Mouse (Mus musculus): ENCODE data around the gene Tmsb15b1. TPM values are rescaled to one million over a fixed set of nuclear protein-coding genes. Genes with fewer than 3 reads are reported as not detected.
"Not testable (repeated sequence)": the region's sequence is repeated elsewhere in the genome, so short reads cannot be mapped to it uniquely, and the experiment has no call there.

The Tmsb15b1 gene
- polyA plus RNA-seq, 1 experiment from 2014 or later: 30.8 TPM

DNA sequence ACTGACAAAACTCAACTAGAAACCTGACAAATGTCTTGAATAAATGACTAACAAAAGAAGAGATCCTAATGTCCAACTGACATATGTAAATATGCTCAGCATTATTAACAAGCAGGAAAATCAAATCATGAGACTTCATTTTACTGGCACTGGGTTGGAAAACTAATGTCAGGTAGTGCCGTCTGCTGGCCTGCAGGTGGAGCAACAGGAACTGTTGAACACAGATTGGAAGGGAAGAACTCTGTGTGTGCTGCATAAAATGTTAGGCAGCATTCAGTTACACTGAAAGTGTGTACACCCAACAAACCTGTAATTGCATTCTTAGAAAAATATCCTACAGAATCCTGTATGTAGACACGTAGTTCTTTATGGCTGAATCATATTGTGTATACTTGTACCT lies 17.0 kb downstream of the Tmsb15b1 start:
- no peaks in the 10 kb centered on the region for H3K4me1 ChIP-seq
- no peaks in the 10 kb centered on the region for H3K27me3 ChIP-seq (replicated peaks)
- WGBS: 33% methylated on average over 2 of the region's 2 CpGs
- no peak overlapping the region for H3K27ac ChIP-seq
- no peak overlapping the region for H3K4me2 ChIP-seq
- H3K9me3 ChIP-seq: no peaks in the 10 kb centered on the region
- H3K36me3 ChIP-seq (replicated peaks): no peaks in the 10 kb centered on the region
- H3K4me3 ChIP-seq: no peak overlapping the region
- H3K9ac ChIP-seq: no peak overlapping the region
- no peak for ATAC-seq (replicated peaks)

- WGBS: 52% methylated on average over 5 of the region's 5 CpGs
Measured at GRCm38 (mm10) chrX:136958300-136958699, 18.4 kb downstream of the Tmsb15b1 start.

GRCm38 (mm10) chrX:136957583-136958279 lies 18.9 kb downstream of the Tmsb15b1 start:
- Histone ChIP-seq H3K4me3 (peak overlapping the region; percentile 45), H3K4me2 (peak overlapping the region; percentile 51), H3K9ac (peak overlapping the region; percentile 38), H3K27ac (0 out of 2 replicates have a peak overlapping the region, but pooled peaks have one; percentile 38)
- WGBS: 26% methylated on average over 13 of the region's 13 CpGs
- H3K36me3 ChIP-seq (replicated peaks); H3K4me1 ChIP-seq; H3K9me3 ChIP-seq; H3K27me3 ChIP-seq (replicated peaks): not testable (repeated sequence)
- ATAC-seq (replicated peaks): peak; percentile 100

More at GRCm38 (mm10) chrX:136958300-136958699, 18.4 kb downstream of the Tmsb15b1 start:
- H3K4me3 ChIP-seq: peak overlapping the region; percentile 45
- peak; percentile 18 for ATAC-seq (replicated peaks)
- not testable (repeated sequence) for H3K9ac ChIP-seq; H3K9me3 ChIP-seq; H3K36me3 ChIP-seq (replicated peaks); H3K27me3 ChIP-seq (replicated peaks); H3K4me1 ChIP-seq
- H3K4me2 ChIP-seq: peak overlapping the region; percentile 51
- 0 out of 2 replicates have a peak overlapping the region, but pooled peaks have one; percentile 38 for H3K27ac ChIP-seq

DNA sequence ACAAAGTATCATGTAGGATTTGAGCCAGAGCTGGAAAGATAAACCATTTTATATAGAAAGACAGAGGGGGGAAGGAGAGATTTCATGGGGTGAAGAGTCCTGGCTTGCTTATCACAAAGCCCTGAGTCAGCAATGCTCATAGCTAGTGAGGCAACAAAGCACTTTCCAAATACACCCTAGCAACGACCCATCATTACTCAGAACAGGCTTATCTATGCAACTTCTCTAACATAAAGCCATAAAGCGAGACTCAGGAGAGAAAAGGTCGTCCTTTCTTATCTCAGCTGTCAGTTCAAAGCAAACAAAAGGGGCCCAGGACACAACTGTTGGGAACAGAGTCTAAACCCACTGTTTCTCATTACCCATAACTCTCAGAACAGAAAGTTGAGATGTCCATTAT lies 38.7 kb downstream of the Tmsb15b1 start:
- no peaks in the 10 kb centered on the region for H3K4me1 ChIP-seq
- no peaks in the 10 kb centered on the region for H3K9me3 ChIP-seq
- H3K4me3 ChIP-seq: no peak overlapping the region
- H3K36me3 ChIP-seq (replicated peaks): no peaks in the 10 kb centered on the region
- H3K4me2 ChIP-seq: no peak overlapping the region
- H3K9ac ChIP-seq: no peak overlapping the region
- H3K27ac ChIP-seq: no peak overlapping the region
- WGBS: 57% methylated on average over 3 of the region's 3 CpGs
- no peak for ATAC-seq (replicated peaks)
- H3K27me3 ChIP-seq (replicated peaks): no peaks in the 10 kb centered on the region

- 93% methylated on average over 14 of the region's 14 CpGs for WGBS
- Histone ChIP-seq H3K9ac (no peak within 1 kb of the TSS), H3K36me3 (replicated peaks) (no peaks in the 10 kb centered on the region), H3K27me3 (replicated peaks) (no peaks in the 10 kb centered on the region), H3K4me3 (no peak within 1 kb of the TSS), H3K27ac (no peak within 1 kb of the TSS), H3K9me3 (no peaks in the 10 kb centered on the region; the same call in 1 of the 2 replicates), H3K4me2 (no peak within 1 kb of the TSS), H3K4me1 (no peaks in the 10 kb centered on the region)
- no peak for ATAC-seq (replicated peaks)
Measured at GRCm38 (mm10) chrX:136927031-136927430, 49.6 kb downstream of the Tmsb15b1 start, which contains the start of gene H2bfm. Gene H2bfm (plus strand): TSS chrX:136927325.

- Histone ChIP-seq H3K4me1 (no peaks in the 10 kb centered on the region), H3K27ac (no peak overlapping the region), H3K36me3 (replicated peaks) (no peaks in the 10 kb centered on the region), H3K27me3 (replicated peaks) (no peaks in the 10 kb centered on the region), H3K9ac (no peak overlapping the region), H3K4me3 (no peak overlapping the region), H3K9me3 (no peaks in the 10 kb centered on the region; the same call in 1 of the 2 replicates), H3K4me2 (no peak overlapping the region)
- ATAC-seq (replicated peaks): no peak
Measured at GRCm38 (mm10) chrX:136925863-136926262, 50.8 kb downstream of the Tmsb15b1 start.

Other genes with a start within 250 kb of the Tmsb15b1 start
- 558 and 567 TPM in 2 replicates for gene Morf4l2, start 233.2 kb downstream of the Tmsb15b1 start, polyA plus RNA-seq (2015; fragmentation: Nextera tagmentation; extraction: Ambion mirVana)
- 0.11 TPM in 1 of 2 replicates, not detected in the other for gene Glra4, start 196.7 kb downstream of the Tmsb15b1 start, polyA plus RNA-seq (2015; fragmentation: Nextera tagmentation; extraction: Ambion mirVana)
- gene Plp1, start 154.2 kb downstream of the Tmsb15b1 start, polyA plus RNA-seq (2015; fragmentation: Nextera tagmentation; extraction: Ambion mirVana): 10.0 and 11.4 TPM in 2 replicates
- gene Rab9b, start 108.1 kb downstream of the Tmsb15b1 start, polyA plus RNA-seq (2015; fragmentation: Nextera tagmentation; extraction: Ambion mirVana): 23.1 and 24.4 TPM in 2 replicates
- not detected in 2 replicates for gene H2bfm, start 49.5 kb downstream of the Tmsb15b1 start, polyA plus RNA-seq (2015; fragmentation: Nextera tagmentation; extraction: Ambion mirVana)
- 70.9 and 74.1 TPM in 2 replicates for gene Tmsb15b2, start 1.4 kb downstream of the Tmsb15b1 start, polyA plus RNA-seq (2015; fragmentation: Nextera tagmentation; extraction: Ambion mirVana)
- gene Tmsb15l, start within 50 bp of the Tmsb15b1 start, polyA plus RNA-seq (2015; fragmentation: Nextera tagmentation; extraction: Ambion mirVana): 7.0 and 8.3 TPM in 2 replicates
- gene Zcchc18, start 16.3 kb upstream of the Tmsb15b1 start, polyA plus RNA-seq (2015; fragmentation: Nextera tagmentation; extraction: Ambion mirVana): 413 and 428 TPM in 2 replicates
- gene Slc25a53, start 61.4 kb upstream of the Tmsb15b1 start, polyA plus RNA-seq (2015; fragmentation: Nextera tagmentation; extraction: Ambion mirVana): 14.3 and 15.2 TPM in 2 replicates
- 8.5 and 9.4 TPM in 2 replicates for gene Fam199x, start 72.7 kb upstream of the Tmsb15b1 start, polyA plus RNA-seq (2015; fragmentation: Nextera tagmentation; extraction: Ambion mirVana)
- not detected in 2 replicates for gene Esx1, start 145.2 kb upstream of the Tmsb15b1 start, polyA plus RNA-seq (2015; fragmentation: Nextera tagmentation; extraction: Ambion mirVana)

Data from midbrain, embryonic 15.5 days (tissue).